Mouse (Mus musculus): ENCODE results near the gene Olfr1133.
"Not testable (repeated sequence)": the region's sequence is repeated elsewhere in the genome, so short reads cannot be mapped to it uniquely, and the experiment has no call there.

Olfr1133 gene

GRCm38 (mm10) chr2:87647274-87647673 is at the start of gene Olfr1133:
Gene Olfr1133, minus strand, starts transcription at chr2:87647374.
- DNase-seq (ENCODE audit: low read depth) = no peak

- DNase-seq (ENCODE audit: low read depth) = no peak
Observed at GRCm38 (mm10) chr2:87693847-87694246, 46.7 kb upstream of the Olfr1133 start, which contains the start of gene Olfr1136. Gene Olfr1136, minus strand, starts transcription at chr2:87693947.

- DNase-seq (ENCODE audit: low read depth) = no peak
Observed at GRCm38 (mm10) chr2:87673564-87673963, 26.4 kb upstream of the Olfr1133 start, which contains the start of gene Olfr1135. Gene Olfr1135, minus strand, starts transcription at chr2:87673664.

GRCm38 (mm10) chr2:87658360-87658759 is 11.2 kb upstream of the Olfr1133 start, which contains the start of gene Olfr1134:
Gene Olfr1134, minus strand, starts transcription at chr2:87658460.
- DNase-seq (ENCODE audit: low read depth) = no peak

- no peak for DNase-seq (ENCODE audit: low read depth)
Observed at GRCm38 (mm10) chr2:87642441-87642840, 4.7 kb downstream of the Olfr1133 start.

GRCm38 (mm10) chr2:87637435-87637834 is 9.7 kb downstream of the Olfr1133 start, which contains the start of gene Olfr1132:
Gene Olfr1132, minus strand, starts transcription at chr2:87637535.
- no peak for DNase-seq (ENCODE audit: low read depth)

GRCm38 (mm10) chr2:87626804-87627203 is 20.4 kb downstream of the Olfr1133 start, which contains the start of gene Olfr1131:
Gene Olfr1131, plus strand, starts transcription at chr2:87627104.
- no peak for DNase-seq (ENCODE audit: low read depth)

GRCm38 (mm10) chr2:87605912-87606311 is 41.3 kb downstream of the Olfr1133 start, which contains the start of gene Olfr1130:
Gene Olfr1130, plus strand, starts transcription at chr2:87606212.
- not testable (repeated sequence) for DNase-seq (ENCODE audit: low read depth)

All from naive thymus-derived CD4-positive, alpha-beta T cell, adult 2 months (primary cell).